Mouse (Mus musculus) left cerebral cortex, postnatal 14 days (tissue): ENCODE data around the gene Laptm5. TPM values are rescaled to one million over a fixed set of nuclear protein-coding genes. Genes with fewer than 3 reads are reported as not detected.

Experiments used
- DNase-seq, 2 experiments: peaks; one replicate each; pipeline ENCODE4 v3.0.0; 2021 to 2022; ENCODE audit warnings: low spot score in 2 of 2, mixed read lengths in 1 of 2
- intact Hi-C: fragments of 180-260 bp; cut with DNase I; formaldehyde crosslinking; loops from one replicate; pipeline ENCODE4 v1.15.1; 2025
- total RNA-seq, 2 experiments: library from RNA; stranded (reverse); gene quantifications; 2 replicates each; pipeline ENCODE4 v1.2.3; 2021

The Laptm5 gene
- total RNA-seq, 2 experiments from 2014 or later: 35.3 to 38.3 TPM

DNA sequence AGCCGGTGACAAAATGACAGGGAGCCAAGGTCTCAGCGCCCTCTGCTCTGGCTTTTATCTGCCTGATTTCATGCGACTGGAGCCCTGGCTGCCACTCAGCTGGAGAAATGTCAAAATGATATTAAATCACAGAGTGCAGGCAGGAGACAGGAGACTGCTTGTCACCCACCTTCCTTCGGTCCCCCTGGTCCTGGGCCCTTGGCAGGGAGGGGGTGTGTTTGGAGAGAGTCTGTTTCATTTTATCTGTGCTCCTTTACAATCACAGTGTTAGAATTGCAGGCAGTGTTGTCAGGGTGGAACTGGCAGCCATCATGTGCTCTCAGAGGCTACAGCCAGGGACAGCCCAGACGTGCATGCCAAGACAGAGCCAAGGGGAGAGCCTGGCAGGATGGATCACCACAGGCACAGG is 59.5 kb downstream of the Laptm5 start:
- no peak for DNase-seq
- intact Hi-C loops: no loop called here

DNA sequence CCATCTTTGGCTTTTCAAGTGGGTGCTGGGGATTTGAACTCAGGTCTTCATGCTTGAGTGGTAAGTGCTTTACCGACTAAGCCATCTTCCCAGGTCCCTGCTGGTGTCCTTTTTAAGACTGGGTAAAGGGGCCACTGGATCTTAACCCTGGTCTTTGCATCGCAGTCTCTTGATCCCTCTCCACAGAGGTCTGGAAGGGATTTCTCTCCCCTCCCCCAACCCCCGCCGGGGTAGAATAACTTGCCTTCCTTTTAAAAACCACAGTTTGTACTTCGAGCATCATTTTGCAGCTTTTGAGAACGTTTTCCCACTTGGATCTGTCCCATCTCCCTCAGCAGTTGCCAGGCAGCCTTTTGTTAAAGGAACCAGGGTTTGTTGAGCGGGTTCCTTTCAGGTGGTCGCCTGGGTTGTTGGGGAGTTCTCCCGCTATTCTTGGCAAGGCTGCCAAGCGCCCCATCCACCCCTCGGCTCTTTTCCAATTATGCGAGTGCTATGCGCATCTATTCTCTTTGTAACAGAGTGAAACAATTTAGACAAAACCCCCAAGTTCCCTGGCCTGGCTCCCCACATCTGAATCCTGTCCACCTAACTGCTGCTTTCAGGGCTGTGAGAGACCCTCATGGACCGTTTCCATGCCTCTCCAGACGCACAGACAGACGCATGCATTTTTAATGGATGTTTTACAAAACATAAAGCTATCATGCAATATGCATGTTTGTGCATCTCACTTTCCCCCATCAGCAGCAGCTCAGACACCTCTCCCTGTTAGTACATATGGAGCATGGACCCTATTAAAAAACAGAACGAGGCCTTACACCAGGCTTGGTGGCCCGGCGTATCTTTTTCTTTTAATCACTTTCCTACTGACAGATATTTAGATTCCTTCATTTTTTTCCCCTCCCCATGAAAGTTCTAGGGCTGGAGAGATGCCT is 60.7 kb downstream of the Laptm5 start:
- intact Hi-C loops: no loop called here
- DNase-seq: peak; percentile 58 to 78

DNA sequence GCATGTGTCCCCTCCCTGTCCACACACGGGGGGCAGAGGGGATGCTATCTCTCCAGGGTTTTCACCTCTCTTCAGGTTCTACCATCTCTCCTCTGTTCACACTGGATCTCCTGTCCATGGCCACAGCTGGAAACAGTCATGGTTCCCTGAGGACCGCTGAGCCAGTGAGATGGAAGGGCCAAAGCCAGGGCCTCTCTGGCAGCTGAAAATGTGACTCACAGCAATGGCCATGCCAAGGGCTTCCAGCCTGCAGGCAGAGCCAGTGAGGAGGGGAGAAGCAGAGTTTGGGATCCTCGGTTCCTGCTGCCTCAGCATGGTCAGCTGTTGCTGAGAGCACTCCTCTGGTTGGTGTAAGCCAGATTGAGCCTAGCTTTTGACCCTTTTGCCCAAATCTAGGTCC is 66.1 kb downstream of the Laptm5 start:
- intact Hi-C loops: no loop called here
- no peak for DNase-seq

DNA sequence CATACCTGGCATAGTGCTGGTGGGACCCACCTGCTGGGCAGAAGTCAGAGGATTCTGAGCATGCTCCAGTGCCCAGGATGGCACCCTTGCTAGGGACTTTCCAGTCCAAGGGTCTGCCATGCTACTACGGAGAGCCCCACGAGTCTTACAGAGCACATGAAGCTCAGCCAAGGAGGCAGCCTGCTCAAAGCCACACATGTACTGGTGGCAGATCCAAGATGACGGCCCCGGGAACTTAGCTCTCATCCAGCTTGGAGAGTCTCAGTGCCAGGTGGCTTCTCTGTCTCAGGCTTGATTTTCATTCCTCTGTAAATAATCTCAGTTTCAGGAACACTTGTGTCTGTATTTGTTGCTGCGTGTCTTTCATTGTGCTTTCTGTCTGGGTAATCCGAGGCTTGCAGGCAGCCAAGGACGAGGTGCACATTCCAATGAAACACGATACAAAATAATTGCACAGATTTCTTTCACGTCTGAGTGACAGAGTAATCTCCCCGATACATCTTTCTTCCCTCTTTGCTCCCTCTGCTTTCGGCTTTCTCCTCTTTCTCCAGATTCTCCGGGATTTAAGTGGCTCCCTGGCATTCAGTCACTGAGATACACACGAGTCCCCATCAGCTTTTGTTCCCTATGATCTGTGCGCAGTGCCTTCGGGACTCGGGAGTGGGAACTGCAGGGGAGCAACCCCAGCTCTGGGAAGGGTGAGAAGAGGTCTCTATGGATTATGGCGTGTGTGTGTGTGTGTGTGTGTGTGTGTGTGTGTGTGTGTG is 71.7 kb downstream of the Laptm5 start:
- peak in 1 of 2 experiments; percentile 13 for DNase-seq

More for the DNA sequence above, 71.7 kb downstream of the Laptm5 start:
- intact Hi-C loops: no loop called here

Other genes with a start within 250 kb of the Laptm5 start
- 100 to 1,000 TPM; 111 TPM for gene Pum1, start 249.8 kb upstream of the Laptm5 start, total RNA-seq
- gene Sdc3, start 120.6 kb upstream of the Laptm5 start, total RNA-seq: 100 to 1,000 TPM; 246 to 250 TPM
- 1 to 10 TPM; 2.0 to 2.4 TPM for gene Matn1, start 31.3 kb downstream of the Laptm5 start, total RNA-seq